Mouse (Mus musculus) E14TG2a.4 (cell line): Measurements from ENCODE around the gene Acvr1b.

Experiments
- H3K27me3 ChIP-seq: 2 replicates; pipeline ENCODE4 v1.6.1; 2014; ENCODE audit warnings: low read length, control low read depth; ENCODE audit not compliant: insufficient read depth
- H3K36me3 ChIP-seq: 2 replicates; pipeline ENCODE4 v1.6.1; 2014; ENCODE audit warnings: low read length, control low read depth; ENCODE audit not compliant: insufficient read depth
- H3K4me1 ChIP-seq: replicated peaks from 2 replicates; pipeline ENCODE4 v1.6.1; 2014; ENCODE audit warnings: low read depth, low read length, control low read depth
- H3K4me3 ChIP-seq: replicated peaks from 2 replicates; pipeline ENCODE4 v1.5.1; 2014; ENCODE audit warnings: mild to moderate bottlenecking, low read length
- H3K9me3 ChIP-seq: 2 replicates; pipeline ENCODE4 v1.6.1; 2014; ENCODE audit warnings: low read length, control low read depth
- CTCF ChIP-seq: conservative IDR thresholded peaks from 2 replicates; pipeline ENCODE4 v1.5.1; 2014; ENCODE audit warnings: low read length
- NANOG ChIP-seq: IDR thresholded peaks from 2 replicates; pipeline ENCODE4 v1.6.1; 2014; ENCODE audit warnings: borderline replicate concordance, low read length, mixed read lengths
- POU5F1 ChIP-seq: IDR thresholded peaks from 2 replicates; pipeline ENCODE4 v1.6.1; 2014; ENCODE audit warnings: low read length, borderline replicate concordance

Acvr1b gene

DNA sequence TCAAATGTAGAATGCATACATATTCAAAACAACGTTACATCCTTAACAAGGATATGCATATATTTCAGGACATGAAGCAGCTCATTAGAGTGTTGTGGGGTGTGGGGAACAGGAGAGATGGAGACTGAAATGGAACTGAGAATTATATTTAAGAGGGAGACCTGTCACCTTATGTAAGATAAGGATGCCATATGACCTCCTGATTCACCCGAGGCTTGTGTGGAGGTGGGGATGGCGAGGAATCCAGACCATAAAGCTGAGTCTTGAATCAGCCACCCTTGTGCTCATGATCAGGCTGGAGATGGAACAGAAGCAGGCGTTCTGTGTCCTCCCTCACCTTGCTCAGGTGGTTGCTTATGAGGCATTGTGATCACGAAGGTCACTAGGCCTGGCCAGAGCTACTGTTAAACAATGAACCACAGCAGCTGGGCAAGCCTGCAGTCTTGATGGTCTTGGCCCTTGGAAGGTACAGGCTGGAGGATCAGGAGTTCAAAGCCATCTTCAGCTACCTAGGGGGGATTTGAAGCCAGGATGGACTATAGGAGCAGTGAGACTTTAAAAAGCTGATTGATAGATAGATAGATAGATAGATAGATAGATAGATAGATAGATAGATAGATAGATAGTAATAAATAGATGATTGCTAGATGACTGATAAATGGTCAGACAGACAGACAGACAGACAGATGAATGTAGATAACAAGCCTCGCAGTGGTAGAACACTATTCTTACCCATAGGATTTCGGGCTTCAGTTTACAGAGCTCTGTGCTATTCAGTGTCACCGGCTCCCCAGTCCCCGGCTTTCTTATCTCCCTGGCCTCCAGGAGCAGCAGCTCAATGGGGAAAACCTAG is 22.2 kb upstream of the Acvr1b start:
- H3K4me3 ChIP-seq: no peak overlapping the region
- no peaks in the 10 kb centered on the region for H3K9me3 ChIP-seq
- no peaks in the 10 kb centered on the region for H3K36me3 ChIP-seq
- H3K4me1 ChIP-seq: peaks cover 46% of the 10 kb centered on the region
- no peaks in the 10 kb centered on the region; the same call in 1 of the 2 replicates for H3K27me3 ChIP-seq
- TF ChIP-seq CTCF (no peak), NANOG (no peak), POU5F1 (no peak)

DNA sequence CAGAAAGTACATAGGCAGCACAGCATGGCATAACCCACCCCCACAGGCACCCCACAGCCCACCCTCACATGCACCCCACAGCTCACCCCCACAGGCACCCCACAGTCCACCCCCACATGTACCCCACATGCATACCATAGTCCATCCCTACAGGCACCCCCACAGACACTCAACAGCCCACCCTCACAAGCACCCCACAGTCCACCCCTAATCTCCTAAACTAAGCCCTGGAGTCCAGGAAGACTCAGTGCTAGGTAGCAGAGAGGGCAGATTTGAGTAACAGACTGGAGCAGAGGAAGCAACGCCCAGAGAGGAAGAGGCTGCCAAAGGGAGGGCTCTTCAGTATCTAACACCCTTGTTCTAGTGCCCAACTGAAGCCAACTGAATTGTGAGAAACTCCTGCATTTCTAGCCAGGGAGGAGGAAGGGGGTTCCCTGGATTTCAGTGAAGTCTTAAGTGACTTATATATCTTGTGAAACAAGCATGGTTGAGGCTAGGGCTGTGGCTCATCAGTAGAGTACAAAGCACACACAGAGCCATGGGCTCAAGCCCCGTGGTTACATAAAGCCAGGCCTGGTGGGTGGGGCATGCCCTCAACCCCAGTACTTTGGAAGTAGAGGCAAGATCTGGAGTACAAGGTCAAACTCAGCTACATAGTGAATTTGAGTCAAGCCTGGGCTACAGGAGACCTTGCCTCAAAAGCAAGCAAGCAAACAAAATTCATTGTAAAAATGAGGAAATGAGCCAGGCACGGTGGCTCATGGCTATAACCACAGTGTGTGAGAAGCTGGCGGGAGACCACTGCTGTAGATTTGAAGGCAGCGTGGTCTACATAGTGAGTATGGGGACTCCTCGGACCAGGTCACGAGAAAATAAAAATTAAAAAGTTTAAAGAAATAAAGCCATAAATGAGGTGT is 18.9 kb upstream of the Acvr1b start:
- no peaks in the 10 kb centered on the region; the same call in 1 of the 2 replicates for H3K27me3 ChIP-seq
- no peak overlapping the region for H3K4me3 ChIP-seq
- no peaks in the 10 kb centered on the region for H3K9me3 ChIP-seq
- H3K4me1 ChIP-seq: peaks cover 33% of the 10 kb centered on the region
- TF ChIP-seq CTCF (no peak), NANOG (no peak), POU5F1 (no peak)
- no peaks in the 10 kb centered on the region for H3K36me3 ChIP-seq

DNA sequence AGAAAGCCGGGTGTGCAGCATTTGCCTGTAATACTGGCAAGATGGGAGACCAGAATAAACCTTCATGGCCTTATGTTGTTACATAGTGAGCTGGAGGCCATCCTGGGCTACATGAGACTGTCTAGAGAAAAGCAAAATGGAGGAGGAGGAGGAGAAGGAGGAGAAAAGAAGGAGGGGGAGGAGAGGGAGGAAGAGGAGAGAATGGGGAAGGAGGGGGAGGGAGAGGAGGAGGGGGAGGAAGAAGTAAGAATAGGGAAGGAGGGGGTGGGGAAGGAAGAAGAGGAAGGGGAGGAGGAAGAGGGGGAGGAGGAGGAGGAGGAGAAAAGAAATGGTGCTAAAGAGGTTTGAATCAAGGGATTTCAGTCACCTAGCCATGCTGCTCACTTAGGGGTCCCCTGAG is 13.7 kb upstream of the Acvr1b start:
- H3K36me3 ChIP-seq: no peaks in the 10 kb centered on the region
- no peaks in the 10 kb centered on the region for H3K9me3 ChIP-seq
- peaks cover 51% of the 10 kb centered on the region for H3K4me1 ChIP-seq
- TF ChIP-seq POU5F1 (no peak), NANOG (no peak), CTCF (no peak)
- H3K27me3 ChIP-seq: peaks cover 12% of the 10 kb centered on the region
- no peak overlapping the region for H3K4me3 ChIP-seq

DNA sequence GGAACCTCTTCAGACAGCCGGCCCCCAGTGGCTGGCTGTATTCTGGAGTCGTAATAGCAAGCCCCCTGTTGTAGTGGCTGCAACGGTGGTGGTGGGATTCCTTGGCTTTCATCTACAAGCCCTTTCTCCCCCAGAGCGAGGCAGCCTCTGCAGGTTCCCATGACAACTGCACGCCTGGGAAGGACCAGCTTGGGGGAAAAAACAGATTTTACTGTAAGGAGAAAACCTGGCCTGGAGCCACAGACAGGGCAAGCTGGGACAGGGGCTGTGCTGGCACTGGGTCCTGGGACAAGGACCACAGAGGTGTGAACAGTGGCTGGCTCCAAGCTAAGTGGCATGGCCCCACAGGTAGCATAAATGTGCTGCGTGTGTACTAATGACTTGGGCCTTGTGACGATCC is 13.3 kb upstream of the Acvr1b start:
- H3K9me3 ChIP-seq: no peaks in the 10 kb centered on the region
- H3K36me3 ChIP-seq: no peaks in the 10 kb centered on the region
- no peak overlapping the region for H3K4me3 ChIP-seq
- H3K4me1 ChIP-seq: peaks cover 53% of the 10 kb centered on the region
- peaks cover 12% of the 10 kb centered on the region for H3K27me3 ChIP-seq
- TF ChIP-seq POU5F1: no peak
- no peak for TF ChIP-seq NANOG
- no peak for TF ChIP-seq CTCF

DNA sequence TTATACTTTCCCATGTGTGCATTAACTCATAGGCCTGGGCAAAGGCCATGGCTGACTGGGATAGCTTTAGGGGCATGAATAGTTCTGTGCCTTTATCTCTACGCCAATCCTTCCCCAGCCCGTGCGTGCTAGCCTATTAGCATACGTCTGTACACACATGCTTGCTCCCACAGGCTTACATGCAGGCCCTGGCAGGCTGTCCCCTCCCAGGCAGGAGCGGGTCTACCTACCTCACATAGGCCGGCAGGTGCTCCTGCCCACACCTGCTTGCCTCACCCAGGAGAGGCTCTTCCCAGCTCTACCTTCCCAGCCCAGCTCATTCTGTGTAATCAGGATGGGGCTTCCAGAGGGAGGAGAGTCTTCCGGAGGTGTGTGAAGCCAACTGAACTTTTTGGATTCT is 12.3 kb upstream of the Acvr1b start:
- Histone ChIP-seq H3K9me3 (no peaks in the 10 kb centered on the region), H3K4me1 (peaks cover 63% of the 10 kb centered on the region), H3K36me3 (no peaks in the 10 kb centered on the region), H3K27me3 (peaks cover 12% of the 10 kb centered on the region), H3K4me3 (no peak overlapping the region)
- no peak for TF ChIP-seq POU5F1

DNA sequence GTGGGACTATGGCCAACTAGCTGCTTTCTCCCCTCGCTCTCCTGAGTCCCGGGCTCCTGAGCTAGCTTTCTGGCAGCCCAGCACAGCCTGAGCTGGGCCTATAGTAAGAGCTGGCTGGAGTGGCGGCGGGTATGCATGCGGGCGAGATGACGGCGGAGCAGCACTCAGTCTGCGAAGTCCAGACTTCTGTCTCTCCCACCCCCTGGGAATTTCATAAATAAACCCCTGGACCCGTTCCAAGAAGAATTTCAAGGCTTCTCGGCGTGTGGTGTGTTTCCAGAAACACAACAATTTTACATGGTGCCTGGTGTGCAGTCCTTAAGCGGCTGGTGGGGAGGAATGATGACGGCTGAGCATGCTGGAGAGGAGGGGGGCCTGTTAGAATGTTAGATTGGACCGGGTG is 10.8 kb upstream of the Acvr1b start:
- Histone ChIP-seq H3K9me3 (no peaks in the 10 kb centered on the region), H3K36me3 (no peaks in the 10 kb centered on the region), H3K4me3 (peak overlapping the region; percentile 63), H3K4me1 (peaks cover 67% of the 10 kb centered on the region), H3K27me3 (peaks cover 12% of the 10 kb centered on the region)
- TF ChIP-seq POU5F1 (no peak), CTCF (no peak), NANOG (no peak)

DNA sequence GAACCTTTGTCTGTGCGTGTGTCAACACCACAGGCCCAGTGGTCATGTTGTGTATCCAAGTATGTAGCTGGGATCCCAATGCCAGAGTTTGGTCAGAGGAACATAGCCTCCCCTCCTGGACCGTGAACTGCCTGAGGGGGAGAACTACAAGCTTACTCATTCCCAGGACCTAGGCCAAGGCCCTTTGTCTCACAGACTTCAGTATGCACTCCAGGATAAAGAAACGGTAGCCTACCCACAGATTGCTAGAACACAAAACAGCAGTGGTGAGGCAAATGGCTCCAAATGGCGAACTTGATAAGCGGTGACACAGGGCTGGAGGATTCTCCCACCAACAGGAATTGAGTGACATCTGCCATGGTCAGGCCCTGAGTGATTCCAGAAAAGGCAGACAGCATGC is 10.0 kb upstream of the Acvr1b start:
- Histone ChIP-seq H3K9me3 (no peaks in the 10 kb centered on the region), H3K36me3 (no peaks in the 10 kb centered on the region), H3K4me1 (peaks cover 72% of the 10 kb centered on the region), H3K27me3 (peaks cover 17% of the 10 kb centered on the region), H3K4me3 (peak overlapping the region; percentile 63)
- TF ChIP-seq NANOG (no peak), POU5F1 (no peak), CTCF (no peak)

DNA sequence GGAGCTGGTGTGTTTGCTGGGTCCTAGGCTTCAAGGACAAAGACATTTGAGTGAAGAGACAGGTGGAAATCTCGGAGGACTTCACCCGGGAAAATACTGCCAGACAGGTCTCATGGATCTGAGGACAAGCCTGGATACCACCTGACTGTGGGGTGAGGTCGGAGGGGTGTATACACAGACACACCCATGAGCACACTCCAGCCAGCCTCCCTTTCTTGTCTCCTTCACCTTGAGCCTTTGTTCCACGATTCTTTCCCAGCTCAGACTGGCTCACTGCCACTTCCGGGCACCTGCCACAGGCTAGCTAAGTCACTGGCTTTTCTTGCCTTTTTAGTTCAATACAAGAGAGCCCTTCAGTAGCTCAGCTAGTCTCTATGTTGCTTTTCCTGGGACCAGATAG is 9.6 kb upstream of the Acvr1b start:
- peak overlapping the region; percentile 63 for H3K4me3 ChIP-seq
- H3K9me3 ChIP-seq: no peaks in the 10 kb centered on the region
- H3K36me3 ChIP-seq: no peaks in the 10 kb centered on the region
- peaks cover 17% of the 10 kb centered on the region for H3K27me3 ChIP-seq
- no peak for TF ChIP-seq NANOG
- no peak for TF ChIP-seq POU5F1
- TF ChIP-seq CTCF: no peak
- peaks cover 75% of the 10 kb centered on the region for H3K4me1 ChIP-seq
